Mouse (Mus musculus) ES-E14 (cell line): ENCODE measurements around the gene Msi2. TPM values are rescaled to one million over a fixed set of nuclear protein-coding genes. Genes with fewer than 3 reads are reported as not detected.

Experiments
- DNase-seq: peaks from one replicate; pipeline ENCODE4 v3.0.0-alpha.2; 2013; ENCODE audit warnings: low read depth, low spot score
- H3K27ac ChIP-seq: 2 replicates; pipeline ENCODE4 v1.5.1; 2012; ENCODE audit warnings: low read depth, mild to moderate bottlenecking, low read length, moderate library complexity, mixed read lengths; ENCODE audit not compliant: poor library complexity, insufficient read depth, severe bottlenecking
- H3K36me3 ChIP-seq: 2 replicates; pipeline ENCODE4 v1.6.1; 2012; ENCODE audit warnings: mild to moderate bottlenecking, low read length, moderate library complexity, mixed read lengths; ENCODE audit not compliant: control insufficient read depth, poor library complexity, insufficient read depth, severe bottlenecking
- H3K4me1 ChIP-seq, 2 experiments: fragments of 150-350 bp in 1 of 2; sonication (generic) in 1 of 2; 2 replicates each; pipeline ENCODE4 v1.6.1; 2012; ENCODE audit warnings: low read length in 2 of 2, mild to moderate bottlenecking in 1 of 2, mixed read lengths in 1 of 2; ENCODE audit not compliant: control insufficient read depth in 2 of 2, insufficient read depth in 2 of 2, poor library complexity in 1 of 2
- H3K4me3 ChIP-seq, 2 experiments: fragments of 150-350 bp in 1 of 2; sonication (generic) in 1 of 2; 2 replicates each; pipeline ENCODE4 v1.5.1; 2012; ENCODE audit warnings: low read length in 2 of 2, low read depth in 1 of 2, mild to moderate bottlenecking in 1 of 2, mixed read lengths in 1 of 2; ENCODE audit not compliant: insufficient read depth in 1 of 2, poor library complexity in 1 of 2, severe bottlenecking in 1 of 2
- H3K9ac ChIP-seq: 2 replicates; pipeline ENCODE4 v1.6.1; 2012; ENCODE audit warnings: low read depth, mild to moderate bottlenecking, low read length, mixed read lengths; ENCODE audit not compliant: poor library complexity, insufficient read depth, severe bottlenecking
- H3K9me3 ChIP-seq: fragments of 150-350 bp; sonication (generic); 2 replicates; pipeline ENCODE4 v1.6.1; 2012; ENCODE audit warnings: low read depth, mild to moderate bottlenecking, low read length; ENCODE audit not compliant: control insufficient read depth, insufficient read depth
- CHD2 ChIP-seq: IDR thresholded peaks from 2 replicates; pipeline ENCODE4 v1.6.1; 2014; ENCODE audit warnings: mild to moderate bottlenecking, low read depth, low read length, inconsistent platforms
- HCFC1 ChIP-seq: IDR thresholded peaks from 2 replicates; pipeline ENCODE4 v1.6.1; 2012; ENCODE audit warnings: low read length, inconsistent platforms, borderline replicate concordance; ENCODE audit not compliant: insufficient read depth
- MAFK ChIP-seq: IDR thresholded peaks from 2 replicates; pipeline ENCODE4 v1.6.1; 2014; ENCODE audit warnings: mild to moderate bottlenecking, low read depth, low read length, inconsistent platforms; ENCODE audit not compliant: insufficient read depth
- ZC3H11A ChIP-seq: IDR thresholded peaks from 2 replicates; pipeline ENCODE4 v1.6.1; 2012; ENCODE audit warnings: low read depth, mild to moderate bottlenecking, inconsistent platforms, low read length, borderline replicate concordance
- ZNF384 ChIP-seq: IDR thresholded peaks from 2 replicates; pipeline ENCODE4 v1.6.1; 2012; ENCODE audit warnings: low read depth, low read length, inconsistent platforms
- in situ Hi-C, 2 experiments: fragments of 600-800 bp; cut with MboI; formaldehyde crosslinking; loops; one replicate each; pipeline ENCODE4 v1.15.1; 2025; ENCODE audit warnings: low sequenced_read_pairs in 2 of 2, inconsistent platforms in 1 of 2; ENCODE audit not compliant: unreplicated experiment in 2 of 2
- total RNA-seq: library from RNA; depleted of rRNA; stranded (reverse); fragments of 300-350 nt; gene quantifications from 2 replicates; pipeline ENCODE4 v1.2.3, GENCODE M21; 2012

Msi2 gene
- total RNA-seq, 1 experiment, result 66.4 TPM

GRCm38 (mm10) chr11:88605771-88606170, 112.5 kb downstream of the Msi2 start:
- TF ChIP-seq MAFK (no peak), ZNF384 (no peak), CHD2 (no peak), HCFC1 (no peak), ZC3H11A (no peak)
- Histone ChIP-seq H3K4me1 (peaks cover 3 to 14% of the 10 kb centered on the region in 2 experiments; a peak in 3 of 4 replicates), H3K9ac (no peak overlapping the region), H3K9me3 (no peaks in the 10 kb centered on the region), H3K36me3 (peaks cover 9% of the 10 kb centered on the region), H3K27ac (no peak overlapping the region), H3K4me3 (no peak overlapping the region)
- DNase-seq, result no peak
- in situ Hi-C loops, result no loop called here

GRCm38 (mm10) chr11:88605098-88605525, 113.2 kb downstream of the Msi2 start:
- in situ Hi-C loops, result no loop called here
- no peak overlapping the region for H3K9ac ChIP-seq
- DNase-seq, result no peak
- no peak overlapping the region for H3K27ac ChIP-seq
- H3K36me3 ChIP-seq, result peaks cover 9% of the 10 kb centered on the region
- H3K9me3 ChIP-seq, result no peaks in the 10 kb centered on the region
- no peak overlapping the region for H3K4me3 ChIP-seq
- peaks cover 6 to 17% of the 10 kb centered on the region in 2 experiments for H3K4me1 ChIP-seq
- TF ChIP-seq ZC3H11A, result no peak
- no peak for TF ChIP-seq ZNF384
- no peak for TF ChIP-seq HCFC1
- no peak for TF ChIP-seq MAFK
- TF ChIP-seq CHD2, result no peak

- DNase-seq, result no peak
- TF ChIP-seq MAFK, result no peak
- no peak for TF ChIP-seq ZC3H11A
- no peak for TF ChIP-seq CHD2
- no peak for TF ChIP-seq HCFC1
- H3K4me1 ChIP-seq, result peaks cover 8 to 17% of the 10 kb centered on the region in 2 experiments
- no peak overlapping the region for H3K27ac ChIP-seq
- in situ Hi-C loops, result no loop called here
- H3K36me3 ChIP-seq, result peaks cover 9% of the 10 kb centered on the region
- no peak overlapping the region for H3K9ac ChIP-seq
- no peaks in the 10 kb centered on the region for H3K9me3 ChIP-seq
- no peak overlapping the region for H3K4me3 ChIP-seq
Observed at GRCm38 (mm10) chr11:88604635-88605034, 113.7 kb downstream of the Msi2 start.

- TF ChIP-seq ZC3H11A (no peak), HCFC1 (no peak), MAFK (no peak), CHD2 (no peak), ZNF384 (no peak)
- H3K9ac ChIP-seq, result no peak overlapping the region
- peaks cover 11 to 25% of the 10 kb centered on the region in 2 experiments for H3K4me1 ChIP-seq
- no peak for DNase-seq
- no peaks in the 10 kb centered on the region for H3K9me3 ChIP-seq
- peaks cover 9% of the 10 kb centered on the region for H3K36me3 ChIP-seq
- no peak overlapping the region for H3K27ac ChIP-seq
- H3K4me3 ChIP-seq, result no peak overlapping the region
- in situ Hi-C loops, result no loop called here
Observed at GRCm38 (mm10) chr11:88603366-88603765, 114.9 kb downstream of the Msi2 start.

- in situ Hi-C loops, result no loop called here
- no peak overlapping the region for H3K4me3 ChIP-seq
- TF ChIP-seq CHD2, result no peak
- TF ChIP-seq HCFC1, result no peak
- TF ChIP-seq ZC3H11A, result no peak
- TF ChIP-seq MAFK, result no peak
- no peak for TF ChIP-seq ZNF384
- H3K36me3 ChIP-seq, result peaks cover 9% of the 10 kb centered on the region
- H3K27ac ChIP-seq, result no peak overlapping the region
- no peak for DNase-seq
- no peak overlapping the region for H3K9ac ChIP-seq
- peaks cover 12 to 28% of the 10 kb centered on the region in 2 experiments for H3K4me1 ChIP-seq
- no peaks in the 10 kb centered on the region for H3K9me3 ChIP-seq
Observed at GRCm38 (mm10) chr11:88602471-88603120, 115.7 kb downstream of the Msi2 start.
